Mouse (Mus musculus) G1E (cell line): Measurements from ENCODE around the gene Reep3.

ENCODE experiments used
- CTCF ChIP-seq: IDR thresholded peaks from 2 replicates; pipeline ENCODE4 v1.5.1; 2012; ENCODE audit warnings: low read depth, low read length, inconsistent platforms, mixed read lengths
- GATA1 ChIP-seq: IDR thresholded peaks from 2 replicates; pipeline ENCODE4 v1.6.1; 2012; ENCODE audit warnings: borderline replicate concordance, low read length, inconsistent platforms, mixed read lengths
- POLR2AphosphoS5 ChIP-seq: IDR thresholded peaks from 2 replicates; pipeline ENCODE4 v1.6.1; 2012; ENCODE audit warnings: low read depth, low read length, inconsistent platforms; ENCODE audit not compliant: insufficient replicate concordance
- TAL1 ChIP-seq: conservative IDR thresholded peaks from 2 replicates; pipeline ENCODE4 v1.6.1; 2012; ENCODE audit warnings: low read depth, low read length, inconsistent platforms, mixed read lengths

DNA sequence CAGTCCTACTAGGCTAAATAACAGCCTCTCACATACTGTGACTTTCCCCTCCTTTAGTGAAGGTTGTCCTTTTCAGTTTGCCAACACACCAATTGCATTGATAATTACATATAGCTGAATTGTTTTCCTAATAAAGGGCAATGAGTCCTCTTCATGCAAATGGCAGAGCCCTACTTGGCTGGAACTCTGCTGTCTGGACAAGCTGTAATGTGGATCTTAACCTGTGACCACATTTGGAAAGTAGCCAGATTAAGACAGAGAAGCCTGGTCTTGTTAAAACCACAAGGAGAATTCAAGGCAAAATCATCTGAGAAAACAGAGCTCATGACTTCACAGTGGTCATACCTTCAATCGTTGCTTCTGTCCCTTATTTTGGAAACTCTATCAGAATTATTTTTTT, 121.3 kb downstream of the Reep3 start:
- TF ChIP-seq POLR2AphosphoS5 (no peak), CTCF (no peak), TAL1 (no peak), GATA1 (no peak)
